Mouse (Mus musculus) layer of hippocampus, adult 8-10 months (tissue): ENCODE data around the gene Nfkb2. TPM values are rescaled to one million over a fixed set of nuclear protein-coding genes. Genes with fewer than 3 reads are reported as not detected.

Source experiments
- DNase-seq, 2 experiments: peaks; one replicate each; pipeline ENCODE4 v3.0.0; 2022; ENCODE audit warnings: low spot score in 2 of 2
- total RNA-seq, 4 experiments: library from RNA; stranded (reverse); gene quantifications; 2 replicates each; pipeline ENCODE4 v1.2.4; 2022

The Nfkb2 gene
- 1 to 10 TPM; 2.6 to 4.2 (median 3.3) TPM for total RNA-seq

DNA sequence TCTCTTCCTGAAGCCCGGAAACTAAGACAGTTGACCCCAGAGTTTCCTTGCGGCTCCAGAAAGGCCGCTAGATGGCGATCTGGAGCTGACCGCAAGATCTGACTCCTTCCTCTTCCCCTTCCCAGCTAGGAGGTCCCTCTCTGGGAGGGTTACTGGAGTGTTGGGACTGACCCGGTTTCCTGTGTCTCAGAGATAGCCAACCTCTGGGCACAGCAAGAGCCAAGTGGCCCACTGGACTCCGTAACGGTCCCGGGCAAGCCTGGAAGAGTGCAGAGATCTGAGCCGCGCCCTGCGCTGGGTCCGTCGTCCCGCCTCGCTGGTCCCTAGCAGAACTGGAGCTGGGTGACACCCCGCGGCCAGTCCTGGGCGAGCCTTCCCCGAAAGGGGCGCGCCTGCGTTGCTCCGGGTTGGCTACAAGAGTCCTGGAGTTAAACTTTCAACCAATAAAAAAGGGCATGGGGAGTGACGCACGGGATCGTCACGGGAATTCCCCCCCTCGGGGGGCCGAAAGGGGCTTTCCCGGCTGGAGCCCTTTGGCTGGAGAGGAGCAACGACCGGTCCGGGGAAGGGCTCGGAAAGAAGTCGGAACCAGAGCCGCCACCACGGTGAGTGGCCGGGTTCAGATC lies at the start of gene Nfkb2:
Gene Nfkb2, plus strand, starts transcription at position 105 of the 626 bp plus-strand sequence.
- DNase-seq = peak; percentile 74 to 80

DNA sequence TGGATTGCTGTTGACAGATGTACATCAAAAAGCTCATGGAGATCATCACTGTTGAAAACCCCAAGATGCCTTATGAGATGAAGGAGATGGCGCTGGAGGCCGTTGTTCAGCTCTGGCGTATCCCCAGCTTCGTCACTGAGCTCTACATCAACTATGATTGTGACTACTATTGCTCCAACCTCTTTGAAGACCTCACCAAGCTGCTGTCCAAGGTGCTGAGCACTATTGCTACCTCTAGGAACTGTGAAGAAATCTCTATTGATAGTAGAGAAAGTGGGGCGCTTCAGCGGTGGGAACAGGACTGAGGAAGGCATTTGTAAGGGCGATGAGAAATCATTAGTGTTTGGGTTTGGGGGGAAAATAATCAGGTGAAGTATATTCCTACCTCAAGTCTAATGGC lies 39.4 kb upstream of the Nfkb2 start:
- DNase-seq = no peak

DNA sequence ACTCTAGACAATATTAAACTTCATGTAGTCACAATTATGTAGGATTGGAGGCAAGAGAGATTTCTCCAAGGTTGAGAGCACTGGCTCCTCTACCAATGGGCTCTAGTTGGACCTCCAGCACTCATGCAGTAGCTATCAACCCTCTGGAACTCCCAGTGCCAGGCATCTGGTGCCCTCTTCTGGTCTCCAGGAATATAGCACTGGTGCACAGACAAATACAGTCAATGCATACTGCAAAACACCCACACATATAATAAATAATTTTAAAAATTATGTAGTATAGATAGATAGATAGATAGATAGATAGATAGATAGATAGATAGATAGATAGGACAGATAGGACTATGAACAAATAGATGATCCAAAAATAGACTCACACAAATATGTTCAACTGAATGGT lies 28.8 kb upstream of the Nfkb2 start:
- no peak for DNase-seq

GRCm38 (mm10) chr19:46282081-46282849 lies 21.9 kb upstream of the Nfkb2 start:
- no peak for DNase-seq

GRCm38 (mm10) chr19:46284686-46285085 lies 19.4 kb upstream of the Nfkb2 start:
- no peak for DNase-seq

DNA sequence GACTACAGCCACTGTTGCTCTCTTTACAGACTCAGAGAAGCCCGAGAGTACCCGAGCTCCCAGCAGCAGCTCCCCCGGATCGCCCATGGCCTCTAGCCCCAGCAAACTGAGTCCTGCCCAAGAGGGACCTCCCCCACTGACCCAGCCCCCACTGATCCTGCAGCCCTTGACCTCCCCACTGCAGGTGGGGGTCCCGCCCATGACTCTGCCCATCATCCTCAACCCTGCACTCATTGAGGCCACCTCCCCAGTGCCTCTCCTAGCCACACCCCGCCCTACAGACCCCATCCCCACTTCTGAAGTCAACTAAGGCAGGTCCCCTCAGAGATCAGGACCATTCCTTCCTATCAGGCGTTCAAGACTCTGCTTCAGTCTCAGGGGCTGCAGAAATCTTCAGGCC lies 18.5 kb upstream of the Nfkb2 start:
- DNase-seq = no peak

- no peak for DNase-seq
Measured at GRCm38 (mm10) chr19:46286047-46286446, 18.1 kb upstream of the Nfkb2 start.

DNA sequence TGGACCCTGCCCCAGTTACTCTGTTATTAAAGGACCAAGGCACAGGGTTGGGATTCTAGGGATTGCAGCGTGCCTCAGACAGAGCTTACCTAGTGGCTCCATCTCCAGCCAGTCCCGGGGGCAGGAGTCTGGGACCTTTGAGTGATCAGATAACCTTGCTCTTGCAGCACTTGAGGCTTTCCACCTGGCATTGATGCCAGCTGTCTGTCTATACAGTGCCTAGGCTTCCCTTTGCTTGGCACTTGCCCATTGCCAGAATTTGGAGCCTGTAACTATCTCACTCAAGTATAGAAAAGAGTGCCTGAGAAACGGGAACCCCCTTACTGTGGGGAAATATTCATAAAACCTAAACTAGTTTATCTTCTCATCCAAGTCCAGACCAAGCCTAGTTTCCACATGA lies 17.2 kb upstream of the Nfkb2 start:
- no peak for DNase-seq

DNA sequence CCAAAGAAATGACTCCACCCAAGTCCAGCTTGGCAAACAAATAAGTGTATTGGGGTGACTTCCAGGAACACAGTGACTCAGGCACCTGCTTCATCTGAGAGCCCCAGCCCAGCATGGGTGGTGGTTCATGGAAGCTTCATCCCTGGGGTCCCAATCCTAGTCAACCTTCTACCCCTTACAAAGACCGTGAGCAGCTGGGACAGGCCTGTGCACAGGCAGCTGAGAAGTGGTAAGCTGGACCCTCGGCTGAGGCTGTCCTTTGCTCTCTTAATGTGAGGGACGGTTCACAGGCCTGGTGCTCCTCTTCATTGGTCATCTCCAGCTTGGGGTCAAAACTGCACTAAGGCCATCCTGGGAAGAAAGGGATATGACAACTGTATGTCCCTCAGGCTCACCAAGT lies 16.6 kb upstream of the Nfkb2 start:
- DNase-seq = no peak

- DNase-seq = no peak
Measured at GRCm38 (mm10) chr19:46290535-46291105, 13.5 kb upstream of the Nfkb2 start.

DNA sequence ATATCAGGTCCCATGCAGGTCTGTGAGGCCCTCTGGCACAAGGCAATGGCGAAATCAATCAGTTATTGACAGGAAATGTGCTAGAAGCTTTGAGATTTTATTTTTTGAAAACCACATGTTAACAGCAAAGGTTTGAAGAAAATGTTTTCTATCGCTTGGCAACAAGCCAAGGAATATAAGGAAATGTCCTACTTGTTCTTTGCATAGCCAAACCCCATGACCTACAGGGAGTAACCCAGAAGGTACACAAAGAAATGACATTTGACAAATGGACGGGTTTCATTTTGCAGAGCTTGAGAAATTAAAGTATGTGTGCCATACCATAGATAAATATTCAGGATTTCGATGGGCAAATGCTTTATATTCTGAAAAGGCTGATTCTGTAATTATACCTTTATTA lies 7.2 kb upstream of the Nfkb2 start:
- no peak for DNase-seq

- no peak for DNase-seq
Measured at GRCm38 (mm10) chr19:46300294-46301045, 3.6 kb upstream of the Nfkb2 start.

DNA sequence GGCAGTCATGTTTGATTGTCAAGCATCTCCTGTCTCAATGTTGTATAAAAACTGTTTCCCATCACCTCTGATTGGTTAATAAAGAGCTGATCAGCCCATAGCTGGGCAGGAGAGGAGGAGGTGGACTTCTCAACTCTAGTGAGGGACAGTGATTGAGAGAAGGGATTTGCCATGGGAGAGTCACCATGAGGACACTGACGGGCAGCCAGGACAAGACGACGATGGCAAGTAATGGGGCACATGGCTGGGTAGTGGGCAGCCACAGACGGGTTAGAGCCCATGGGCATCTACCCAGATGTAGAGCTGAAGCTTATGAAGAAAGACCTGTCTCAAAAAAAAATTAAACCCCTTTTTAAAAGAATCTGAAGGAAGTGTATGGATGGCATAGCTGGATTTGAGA lies 1.6 kb upstream of the Nfkb2 start:
- DNase-seq = no peak

DNA sequence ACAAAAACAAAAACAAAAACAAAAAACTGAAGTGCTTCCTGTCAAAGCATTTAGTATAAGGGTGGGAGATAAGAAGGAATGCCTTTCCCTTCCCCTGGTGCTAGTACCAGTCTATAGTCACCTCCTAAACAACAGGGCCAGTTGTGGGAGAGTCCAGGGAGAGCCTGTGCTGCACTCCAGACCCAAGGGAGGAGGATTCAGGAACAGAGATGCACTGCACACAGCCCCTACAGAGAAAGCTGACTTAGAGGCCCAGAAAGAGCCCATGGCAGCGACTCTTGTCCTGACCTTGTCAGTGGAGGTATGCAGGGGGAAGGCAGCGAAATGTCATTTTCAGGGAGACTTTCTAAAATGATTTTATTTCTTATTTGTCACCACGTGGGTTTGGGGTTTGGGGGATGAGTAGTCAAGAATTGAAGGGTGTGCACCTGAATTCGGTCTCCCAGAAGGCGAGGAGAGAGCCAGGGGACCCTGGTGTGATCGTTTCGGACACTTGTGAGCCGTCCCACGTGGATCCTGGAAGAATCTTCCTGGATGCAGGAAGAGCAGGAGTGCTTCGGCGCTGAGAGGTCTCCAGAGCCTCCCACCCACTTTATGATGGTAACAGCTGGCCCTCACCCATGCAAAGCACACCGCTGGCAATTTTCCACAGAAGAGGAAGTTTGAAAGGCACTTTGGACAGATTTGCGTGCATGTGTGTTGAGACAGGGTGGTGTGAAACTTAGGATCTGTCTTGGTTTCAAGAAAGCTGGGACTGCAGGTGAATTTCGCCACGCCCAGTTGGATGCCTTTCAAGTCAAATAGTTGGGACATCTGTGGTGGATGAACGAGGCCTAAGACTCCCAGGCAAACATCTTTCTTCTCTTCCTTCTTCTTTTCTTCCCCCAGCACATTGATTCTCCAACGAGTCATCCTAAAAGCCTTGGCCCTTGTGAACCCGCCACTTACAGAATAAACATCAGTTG lies 587 bp upstream of the Nfkb2 start:
- peak; percentile 2 to 4 for DNase-seq

- peak in 1 of 2 experiments; percentile 9 for DNase-seq
Measured at GRCm38 (mm10) chr19:46304908-46305333, 801 bp downstream of the Nfkb2 start.

- peak in 1 of 2 experiments; percentile 32 for DNase-seq
Measured at GRCm38 (mm10) chr19:46305432-46306267, 1.5 kb downstream of the Nfkb2 start.

DNA sequence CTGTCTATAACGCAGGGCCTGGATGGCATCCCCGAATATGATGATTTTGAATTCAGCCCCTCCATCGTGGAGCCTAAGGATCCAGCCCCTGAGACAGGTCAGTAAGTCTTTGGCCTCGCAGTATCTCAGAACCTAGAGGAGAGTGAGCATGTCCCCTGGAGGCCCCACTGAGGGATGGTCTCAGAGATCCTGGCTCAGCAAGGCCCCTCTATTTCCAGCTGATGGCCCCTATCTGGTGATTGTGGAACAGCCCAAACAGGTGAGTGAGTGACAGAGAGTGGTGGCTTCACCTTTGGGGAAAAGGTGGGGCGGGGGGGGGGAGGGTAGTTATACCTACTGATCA lies 2.1 kb downstream of the Nfkb2 start:
- peak; percentile 1 to 4 for DNase-seq

- DNase-seq = peak in 1 of 2 experiments; percentile 5
Measured at GRCm38 (mm10) chr19:46306751-46307289, 2.7 kb downstream of the Nfkb2 start.

DNA sequence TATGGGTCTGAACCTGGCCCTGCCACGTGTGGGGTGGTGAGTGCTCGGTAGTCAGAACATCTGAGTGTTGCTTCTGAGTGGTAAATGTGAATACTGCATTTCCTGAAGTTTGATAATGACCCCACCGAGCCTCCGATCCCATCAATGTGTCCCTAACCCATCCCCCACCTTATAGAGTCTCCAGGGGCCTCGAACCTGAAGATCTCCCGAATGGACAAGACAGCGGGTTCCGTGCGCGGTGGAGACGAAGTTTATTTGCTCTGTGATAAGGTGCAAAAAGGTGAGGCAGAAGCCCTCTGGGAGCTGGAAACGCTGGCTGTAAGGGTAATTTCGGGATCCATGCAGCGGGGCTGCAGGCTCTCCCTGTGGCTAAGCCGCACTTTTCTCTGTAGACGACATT lies 3.7 kb downstream of the Nfkb2 start:
- no peak for DNase-seq

- DNase-seq = peak in 1 of 2 experiments; percentile 11
Measured at GRCm38 (mm10) chr19:46308303-46308702, 4.2 kb downstream of the Nfkb2 start.
